Mouse (Mus musculus) midbrain, embryonic 16.5 days (tissue): Measurements from ENCODE around the gene Nfix. TPM values are rescaled to one million over a fixed set of nuclear protein-coding genes. Genes with fewer than 3 reads are reported as not detected.
A peak's percentile ranks its signal among the peaks of the same experiment; 100 is the strongest.

ENCODE experiments used
- ATAC-seq: fragments of 200-750 bp; cut with Nextera tagmentation; 2 replicates; pipeline ENCODE4 v1.8.0; 2017; ENCODE audit warnings: moderate TSS enrichment
- H3K27ac ChIP-seq: fragments of 300-500 bp; sonication (generic); 2 replicates; pipeline ENCODE4 v1.5.1; 2014; ENCODE audit warnings: mild to moderate bottlenecking, low read length, mixed read lengths
- H3K27me3 ChIP-seq: fragments of 300-500 bp; sonication (generic); 2 replicates; pipeline ENCODE4 v1.6.1; 2014; ENCODE audit warnings: low read depth, low read length, mixed read lengths; ENCODE audit not compliant: control insufficient read depth, insufficient read depth
- H3K36me3 ChIP-seq: fragments of 300-500 bp; sonication (generic); 2 replicates; pipeline ENCODE4 v1.6.1; 2014; ENCODE audit warnings: mild to moderate bottlenecking, low read length, moderate library complexity, mixed read lengths; ENCODE audit not compliant: control insufficient read depth, insufficient read depth
- H3K4me1 ChIP-seq: fragments of 300-500 bp; sonication (generic); 2 replicates; pipeline ENCODE4 v1.6.1; 2014; ENCODE audit warnings: mild to moderate bottlenecking, low read length, mixed read lengths; ENCODE audit not compliant: control insufficient read depth, insufficient read depth
- H3K4me2 ChIP-seq: fragments of 300-500 bp; sonication (generic); 2 replicates; pipeline ENCODE4 v1.6.1; 2014; ENCODE audit warnings: mild to moderate bottlenecking, low read length, mixed read lengths
- H3K4me3 ChIP-seq: fragments of 300-500 bp; sonication (generic); 2 replicates; pipeline ENCODE4 v1.5.1; 2014; ENCODE audit warnings: low read depth, mild to moderate bottlenecking, low read length, moderate library complexity, mixed read lengths
- H3K9ac ChIP-seq: fragments of 300-500 bp; sonication (generic); 2 replicates; pipeline ENCODE4 v1.6.1; 2014; ENCODE audit warnings: low read depth, low read length, mixed read lengths
- H3K9me3 ChIP-seq: fragments of 300-500 bp; sonication (generic); replicated peaks from 2 replicates; pipeline ENCODE4 v1.6.1; 2014; ENCODE audit warnings: mild to moderate bottlenecking, low read length, mixed read lengths; ENCODE audit not compliant: control insufficient read depth, poor library complexity, severe bottlenecking
- WGBS: fragments of 180-500 bp; shearing (Covaris S2); extraction: QIAGEN DNeasy Blood & Tissue Kit; methylation state at CpG from one replicate; pipeline ENCODE4 v1.1.7; 2014; 5-methylcytosine and 5-hydroxymethylcytosine counted together
- polyA plus RNA-seq: library from polyadenylated mRNA; unstranded; fragments of >200 nt; fragmentation: Nextera tagmentation; extraction: Ambion mirVana; gene quantifications from 2 replicates; pipeline ENCODE4 v1.2.1, GENCODE M21; 2015

Gene Nfix
- polyA plus RNA-seq, 1 experiment from 2014 or later: 55.4 TPM

- peak; percentile 31; the same call in 1 of the 2 replicates for ATAC-seq
- Histone ChIP-seq H3K27me3 (peaks cover 65% of the 10 kb centered on the region), H3K9ac (peak overlapping the region; percentile 12; the same call in 1 of the 2 replicates), H3K4me1 (peaks cover 44% of the 10 kb centered on the region), H3K9me3 (no peaks in the 10 kb centered on the region), H3K27ac (peak overlapping the region; percentile 12; the same call in 1 of the 2 replicates), H3K4me2 (0 out of 2 replicates have a peak overlapping the region, but pooled peaks have one; percentile 2), H3K36me3 (no peaks in the 10 kb centered on the region), H3K4me3 (no peak overlapping the region)
- WGBS: 6% methylated on average over 32 of the region's 32 CpGs
Observed at GRCm38 (mm10) chr8:84742171-84743053, 57.7 kb downstream of the Nfix start.

- H3K4me2 ChIP-seq: no peak overlapping the region
- no peak overlapping the region for H3K9ac ChIP-seq
- 38% methylated on average over 13 of the region's 13 CpGs for WGBS
- H3K27ac ChIP-seq: no peak overlapping the region; the same call in 1 of the 2 replicates
- ATAC-seq: no peak
- peaks cover 44% of the 10 kb centered on the region for H3K4me1 ChIP-seq
- H3K4me3 ChIP-seq: no peak overlapping the region
- H3K9me3 ChIP-seq: no peaks in the 10 kb centered on the region
- peaks cover 54% of the 10 kb centered on the region for H3K27me3 ChIP-seq
- H3K36me3 ChIP-seq: no peaks in the 10 kb centered on the region
Observed at GRCm38 (mm10) chr8:84740895-84741843, 59.0 kb downstream of the Nfix start.

- H3K27ac ChIP-seq: no peak overlapping the region
- peaks cover 31% of the 10 kb centered on the region for H3K4me1 ChIP-seq
- 0% methylated on average over 1 of the region's 1 CpGs for WGBS
Observed at GRCm38 (mm10) chr8:84739401-84739742, 60.8 kb downstream of the Nfix start.

GRCm38 (mm10) chr8:84738715-84739400 is 61.3 kb downstream of the Nfix start:
- no peak for ATAC-seq
- H3K27me3 ChIP-seq: peaks cover 48% of the 10 kb centered on the region
- H3K4me3 ChIP-seq: no peak overlapping the region
- H3K4me1 ChIP-seq: peaks cover 27% of the 10 kb centered on the region
- H3K27ac ChIP-seq: no peak overlapping the region
- H3K9me3 ChIP-seq: no peaks in the 10 kb centered on the region
- no peak overlapping the region for H3K9ac ChIP-seq
- 42% methylated on average over 10 of the region's 10 CpGs for WGBS
- no peak overlapping the region for H3K4me2 ChIP-seq
- H3K36me3 ChIP-seq: no peaks in the 10 kb centered on the region

More at GRCm38 (mm10) chr8:84739401-84739742, 60.8 kb downstream of the Nfix start:
- Histone ChIP-seq H3K4me3 (no peak overlapping the region), H3K9me3 (no peaks in the 10 kb centered on the region), H3K36me3 (no peaks in the 10 kb centered on the region), H3K4me2 (no peak overlapping the region), H3K27me3 (peaks cover 48% of the 10 kb centered on the region), H3K9ac (no peak overlapping the region)
- ATAC-seq: no peak

GRCm38 (mm10) chr8:84738266-84738665 is 61.9 kb downstream of the Nfix start:
- 0 out of 2 replicates have a peak overlapping the region, but pooled peaks have one; percentile 11 for H3K9ac ChIP-seq
- H3K27me3 ChIP-seq: peaks cover 46% of the 10 kb centered on the region
- 11% methylated on average over 10 of the region's 10 CpGs for WGBS
- ATAC-seq: no peak
- no peaks in the 10 kb centered on the region for H3K36me3 ChIP-seq
- no peak overlapping the region for H3K4me3 ChIP-seq
- H3K9me3 ChIP-seq: no peaks in the 10 kb centered on the region
- no peak overlapping the region for H3K27ac ChIP-seq
- no peak overlapping the region for H3K4me2 ChIP-seq
- peaks cover 22% of the 10 kb centered on the region for H3K4me1 ChIP-seq

GRCm38 (mm10) chr8:84737608-84738007 is 62.5 kb downstream of the Nfix start:
- Histone ChIP-seq H3K9ac (no peak overlapping the region), H3K27me3 (peaks cover 41% of the 10 kb centered on the region), H3K27ac (no peak overlapping the region), H3K4me2 (peak overlapping the region; percentile 30; the same call in 1 of the 2 replicates), H3K4me1 (peaks cover 19% of the 10 kb centered on the region), H3K9me3 (no peaks in the 10 kb centered on the region), H3K4me3 (no peak overlapping the region), H3K36me3 (no peaks in the 10 kb centered on the region)
- 2% methylated on average over 16 of the region's 16 CpGs for WGBS
- ATAC-seq: no peak

GRCm38 (mm10) chr8:84736521-84736920 is 63.6 kb downstream of the Nfix start:
- Histone ChIP-seq H3K9ac (no peak overlapping the region), H3K27ac (no peak overlapping the region), H3K9me3 (no peaks in the 10 kb centered on the region), H3K4me2 (no peak overlapping the region), H3K27me3 (peaks cover 30% of the 10 kb centered on the region), H3K4me1 (peaks cover 25% of the 10 kb centered on the region), H3K36me3 (no peaks in the 10 kb centered on the region), H3K4me3 (no peak overlapping the region)
- ATAC-seq: no peak
- 75% methylated on average over 4 of the region's 4 CpGs for WGBS

- ATAC-seq: no peak
- WGBS: 49% methylated on average over 2 of the region's 2 CpGs
- no peak overlapping the region for H3K4me3 ChIP-seq
- peaks cover 28% of the 10 kb centered on the region for H3K4me1 ChIP-seq
- H3K9ac ChIP-seq: no peak overlapping the region
- no peak overlapping the region for H3K4me2 ChIP-seq
- no peaks in the 10 kb centered on the region for H3K36me3 ChIP-seq
- H3K9me3 ChIP-seq: no peaks in the 10 kb centered on the region
- no peak overlapping the region for H3K27ac ChIP-seq
- peaks cover 21% of the 10 kb centered on the region for H3K27me3 ChIP-seq
Observed at GRCm38 (mm10) chr8:84735597-84735996, 64.5 kb downstream of the Nfix start.
